Mouse (Mus musculus): ENCODE data around the gene Palmd.

Palmd gene

DNA sequence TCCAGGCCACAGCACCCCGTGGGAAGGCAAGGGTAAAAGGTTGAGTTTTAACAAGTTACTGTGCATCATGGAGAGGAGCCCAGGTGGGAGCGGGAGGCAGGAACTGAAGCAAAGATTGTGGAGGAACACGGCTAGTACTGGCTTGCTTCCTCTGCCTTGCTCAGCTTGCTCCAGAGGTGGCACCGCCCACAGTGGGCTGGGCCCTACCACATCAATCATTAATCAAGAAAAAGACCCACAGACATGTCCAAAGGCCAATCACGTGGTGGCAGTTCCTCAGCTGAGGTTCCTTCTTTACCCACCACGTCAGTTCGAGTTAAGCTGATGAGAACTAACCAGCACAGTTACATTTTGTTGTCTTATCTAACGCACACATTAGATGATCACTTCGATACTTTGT lies 75.9 kb downstream of the Palmd start:
- peak in 1 of 2 experiments; percentile 8 for DNase-seq (ENCODE audit: low spot score in 2 of 2)

DNA sequence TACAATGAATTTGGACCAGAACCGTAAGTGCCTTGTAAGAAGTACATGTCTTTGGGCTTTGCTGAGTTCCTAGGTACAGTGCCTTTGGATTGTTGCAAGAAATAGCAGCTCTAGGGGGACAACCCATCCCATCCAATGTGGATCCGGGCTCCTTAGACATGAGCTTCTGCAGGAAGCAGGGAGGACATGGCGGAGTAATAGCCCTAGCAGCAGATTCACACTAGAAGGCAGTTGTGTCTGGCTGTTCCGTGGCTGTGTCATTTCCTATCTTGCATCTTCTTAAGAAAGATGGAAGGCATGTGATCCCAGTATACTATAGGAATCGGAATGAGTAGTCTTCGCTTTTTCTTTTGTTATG lies 76.6 kb downstream of the Palmd start:
- DNase-seq (ENCODE audit: low spot score in 2 of 2), result no peak

DNA sequence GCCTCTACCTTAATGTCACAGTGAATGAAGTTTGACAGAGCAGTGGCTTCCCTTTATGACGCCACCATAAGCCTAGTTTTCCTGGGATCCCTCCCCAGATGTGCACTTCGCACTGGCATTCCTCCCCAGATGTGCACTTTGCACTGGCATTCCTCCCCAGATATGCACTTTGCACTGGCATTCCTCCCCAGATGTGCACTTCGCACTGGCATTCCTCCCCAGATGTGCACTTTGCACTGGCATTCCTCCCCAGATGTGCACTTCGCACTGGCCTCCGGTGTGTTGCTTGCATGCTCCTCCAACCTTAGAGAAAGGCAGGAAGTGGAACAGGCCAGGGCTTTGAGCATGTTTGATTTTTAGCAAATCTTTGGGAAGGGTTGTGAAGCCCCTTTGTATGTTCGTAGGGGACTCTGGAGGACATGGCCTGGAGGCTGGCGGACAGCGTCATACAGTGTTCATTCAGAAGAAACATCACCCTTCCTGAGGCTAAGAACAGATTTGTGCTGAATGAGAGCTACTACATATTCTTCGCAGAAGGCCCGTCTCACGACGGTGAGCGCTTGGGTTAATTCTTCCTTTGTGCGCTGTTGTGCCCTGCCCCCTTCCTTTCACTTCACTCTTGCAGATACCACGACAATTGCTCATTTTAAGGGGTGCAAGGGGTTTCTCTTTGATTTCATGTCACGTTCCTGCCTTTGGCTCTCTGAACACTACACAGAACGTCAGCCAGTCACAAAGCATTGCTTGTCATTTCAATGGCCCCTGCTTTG lies 77.2 kb downstream of the Palmd start:
- DNase-seq (ENCODE audit: low spot score in 2 of 2), result no peak

DNA sequence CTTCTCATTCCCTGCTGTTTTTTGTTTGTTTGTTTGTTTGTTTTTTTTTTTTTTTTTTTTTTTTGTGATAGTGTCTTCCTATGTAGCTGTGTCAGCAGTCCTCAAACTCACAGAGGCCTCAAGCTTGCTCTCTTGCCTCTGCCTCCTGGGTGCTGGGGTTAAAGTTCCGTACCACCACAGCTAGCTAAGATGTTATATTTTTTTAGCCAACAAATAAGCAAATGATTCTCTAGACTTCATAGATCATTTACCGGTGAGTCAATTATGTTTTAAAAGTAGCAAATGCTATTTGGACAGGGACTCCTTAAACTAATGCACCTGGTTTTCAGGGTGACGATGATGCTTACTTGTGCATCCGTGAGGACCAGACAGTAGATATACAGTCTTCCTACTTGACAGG lies 78.2 kb downstream of the Palmd start:
- no peak for DNase-seq (ENCODE audit: low spot score in 2 of 2)

DNA sequence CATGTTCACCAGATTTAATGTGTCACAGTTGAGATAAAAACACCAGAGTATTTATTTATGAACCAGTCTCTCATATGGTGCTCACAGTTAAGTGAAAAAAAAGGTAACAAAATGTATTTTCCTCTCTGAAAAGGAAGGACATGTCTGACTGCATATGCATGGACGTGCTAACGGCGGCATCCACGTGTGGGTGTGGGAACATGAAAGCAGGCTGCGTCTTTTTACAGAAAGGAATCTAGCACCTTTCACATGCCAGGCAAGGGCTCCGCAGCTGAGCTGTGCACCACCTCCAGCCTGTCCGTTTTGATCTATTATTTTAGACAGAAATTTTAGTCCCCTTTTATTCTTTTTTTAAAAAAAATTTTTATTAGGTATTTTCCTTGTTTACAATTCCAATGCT lies 79.4 kb downstream of the Palmd start:
- no peak for DNase-seq (ENCODE audit: low spot score in 2 of 2)

DNA sequence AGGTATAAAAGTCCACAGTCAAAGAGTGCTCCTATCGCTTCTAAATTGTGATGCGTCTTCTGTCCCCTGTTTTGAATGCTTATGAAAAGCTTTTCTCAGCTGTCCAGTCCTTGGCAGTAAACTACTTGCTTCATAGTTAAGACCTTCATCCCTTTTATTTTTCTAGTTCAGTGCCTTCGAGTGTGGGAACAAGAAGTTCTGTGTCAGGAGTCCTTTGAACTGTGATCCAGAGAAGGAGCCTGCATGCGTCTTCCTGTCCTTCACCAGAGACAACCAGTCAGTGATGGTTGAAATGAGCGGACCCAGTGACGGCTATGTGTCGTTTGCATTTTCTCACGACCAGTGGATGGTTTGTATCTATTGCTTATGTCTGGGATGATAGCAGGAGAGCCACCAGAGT lies 83.8 kb downstream of the Palmd start:
- DNase-seq (ENCODE audit: low spot score in 2 of 2), result no peak

DNA sequence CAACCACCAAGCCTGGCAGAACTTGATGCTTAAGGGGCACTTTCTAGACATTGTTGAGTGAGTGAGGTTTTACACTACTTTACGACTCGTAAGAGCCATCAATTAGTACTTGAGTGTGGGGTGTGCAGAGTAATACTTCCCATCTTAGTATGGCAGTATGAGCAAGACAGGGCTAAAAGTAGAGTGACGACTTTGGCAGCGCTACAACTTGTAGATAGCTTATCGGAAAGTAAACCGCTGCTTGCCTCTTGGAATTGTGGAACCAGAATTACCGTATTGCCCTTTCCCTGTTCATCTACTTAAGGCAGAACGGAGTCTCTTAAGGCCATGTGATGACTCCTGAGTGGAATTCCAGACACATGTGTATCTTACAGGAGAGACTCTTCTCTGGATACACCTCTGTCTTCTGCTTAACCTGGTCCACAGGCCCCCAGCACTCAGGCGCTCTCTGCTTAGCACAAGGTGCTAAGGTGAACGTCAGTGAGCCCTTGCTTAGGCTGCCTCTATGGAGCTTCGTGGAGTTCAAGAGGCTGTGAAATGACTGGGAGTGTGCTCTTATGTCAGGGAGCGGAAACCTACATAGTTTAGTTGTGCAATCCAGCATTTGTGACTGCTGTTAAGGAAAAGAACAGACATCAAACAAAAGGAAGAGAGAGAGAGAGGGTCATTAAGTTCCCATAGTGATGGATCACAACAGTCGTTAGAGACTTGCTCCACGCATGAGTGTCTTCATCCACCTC lies 86.4 kb downstream of the Palmd start:
- DNase-seq (ENCODE audit: low spot score in 2 of 2), result no peak

DNA sequence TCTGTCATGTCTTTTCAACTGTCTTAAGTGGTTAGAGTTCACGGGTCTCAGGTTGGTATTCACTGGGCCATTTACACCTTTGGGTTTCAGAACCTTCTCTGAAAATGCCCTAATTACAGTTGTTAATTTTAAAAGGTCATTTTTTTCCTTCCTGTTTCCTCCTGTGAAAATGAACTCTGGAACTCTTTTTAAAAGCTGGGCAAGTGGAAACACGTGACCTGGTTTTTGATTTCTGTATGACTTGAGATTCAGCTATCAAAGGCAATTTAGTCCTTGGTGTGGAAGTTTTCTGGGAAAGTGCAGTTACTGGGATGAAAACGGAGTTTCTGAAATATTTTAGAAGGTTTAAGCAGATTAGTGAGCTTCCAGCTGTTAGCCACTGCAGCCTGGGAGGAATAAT lies 98.4 kb downstream of the Palmd start:
- DNase-seq (ENCODE audit: low spot score in 2 of 2), result no peak
